Mouse (Mus musculus): Measurements from ENCODE around the gene Pcdh7.

- TF ChIP-seq EP300 (IDR thresholded peaks at IDR 0.05; ENCODE audit: low read depth) (no peak), CTCF (IDR thresholded peaks at IDR 0.05; ENCODE audit: low read depth) (no peak)
These were observed 129.7 kb downstream of the Pcdh7 start for GRCm38 (mm10) chr5:57847500-57847899.

All from heart, postnatal 0 days (tissue).